Comparison of ENCODE assay signal across 13 mouse cellular contexts in the genomic region with DNA sequence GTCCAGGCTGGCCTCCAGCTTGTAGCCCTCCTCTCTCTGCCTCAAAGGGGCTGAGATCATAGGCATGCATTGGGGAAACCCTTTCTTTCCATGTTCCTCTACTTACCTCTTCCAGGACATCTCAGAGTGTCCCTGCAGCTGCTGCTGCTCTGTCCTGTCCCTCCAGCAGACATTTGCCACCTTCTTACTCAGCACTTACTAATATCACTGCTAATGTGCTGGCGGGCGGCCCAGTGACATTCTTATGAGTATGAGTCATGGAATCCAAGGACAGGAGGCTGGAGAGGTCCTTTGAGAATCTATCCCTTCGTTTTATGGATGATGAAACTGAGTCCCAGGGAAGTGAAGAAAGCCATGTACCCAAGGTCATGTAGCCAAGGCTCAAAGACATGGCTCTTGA. TPM values are rescaled to one million over a fixed set of nuclear protein-coding genes. Genes with fewer than 3 reads are reported as not detected.
A peak's percentile ranks its signal among the peaks of the same experiment; 100 is the strongest.
DNase-seq lines count a peak whose midpoint lies in the region; ATAC-seq and TF ChIP-seq lines count a peak whose summit lies in the region.
"Had no signal": no experiment of that assay in that cellular context is flagged by ENCODE, and none has a peak within 500 bp of the region (broad histone marks: within the 10 kb centered on the region; RNA-seq: fewer than 3 reads in every experiment).

No protein-coding gene starts in this region.

- 34% methylated on average over 3 of the region's 3 CpGs for WGBS in kidney, adult 2 months
- 50% methylated on average over 3 of the region's 3 CpGs for WGBS in kidney, embryonic 15.5 days
- WGBS in heart, embryonic 15.5 days, result 11% methylated on average over 3 of the region's 3 CpGs

- H3K36me3 ChIP-seq in kidney, adult 2 months (ENCODE audit: control insufficient read depth, insufficient read depth, low read length), result no peaks in the 10 kb centered on the region
- H3K36me3 ChIP-seq in kidney, embryonic 15.5 days, result no peaks in the 10 kb centered on the region
- no peaks in the 10 kb centered on the region for H3K36me3 ChIP-seq in heart, embryonic 15.5 days
- H3K36me3 ChIP-seq: embryonic facial prominence, embryonic 13.5 days; lung, embryonic 15.5 days had no signal

- TF ChIP-seq CTCF in kidney, adult 2 months (conservative IDR thresholded peaks at IDR 0.05; ENCODE audit: insufficient read depth, insufficient read length, low read depth, low read length), result no peak

- H3K9ac ChIP-seq in kidney, embryonic 15.5 days, result no peak overlapping the region
- no peak overlapping the region for H3K9ac ChIP-seq in heart, embryonic 15.5 days
- H3K9ac ChIP-seq: embryonic facial prominence, embryonic 13.5 days; forebrain, postnatal 0 days; lung, embryonic 15.5 days had no signal

- no peak for TF ChIP-seq POLR2A in kidney, adult 2 months (IDR thresholded peaks at IDR 0.05; ENCODE audit: low read depth, low read length)

- H3K9me3 ChIP-seq in kidney, embryonic 15.5 days (replicated peaks), result no peaks in the 10 kb centered on the region
- no peaks in the 10 kb centered on the region for H3K9me3 ChIP-seq in heart, embryonic 15.5 days (replicated peaks)
- H3K9me3 ChIP-seq: lung, embryonic 15.5 days had no signal

- DNase-seq in kidney, adult 2 months, result peak; percentile 26
- DNase-seq in adipocyte (ENCODE audit: low spot score), result peak; percentile 59
- peak; percentile 24 for DNase-seq in lung, postnatal 10 days
- DNase-seq in spleen, postnatal 14 days (ENCODE audit: low spot score in 2 of 2), result no peak
- DNase-seq in spleen, adult 18-20 months, result no peak
- DNase-seq: cerebellum, adult 18-20 months; forebrain, postnatal 0 days had no signal

- ATAC-seq in kidney, embryonic 15.5 days (replicated peaks; ENCODE audit: low FRiP score), result no peak
- peak; percentile 84 for ATAC-seq in heart, embryonic 15.5 days (replicated peaks; ENCODE audit: insufficient number of reproducible peaks, insufficient read depth, low FRiP score, low read depth)
- ATAC-seq in activated CD4-positive, CD25-positive, alpha-beta regulatory T cell, adult 4 months, result no peak
- ATAC-seq: forebrain, postnatal 0 days had no signal

- H3K4me2 ChIP-seq in kidney, embryonic 15.5 days, result no peak overlapping the region
- H3K4me2 ChIP-seq in heart, embryonic 15.5 days, result no peak overlapping the region
- H3K4me2 ChIP-seq: embryonic facial prominence, embryonic 13.5 days; lung, embryonic 15.5 days had no signal

- no peak overlapping the region for H3K27ac ChIP-seq in kidney, adult 2 months (ENCODE audit: insufficient read depth, low read depth, low read length)
- no peak overlapping the region for H3K27ac ChIP-seq in kidney, embryonic 15.5 days
- H3K27ac ChIP-seq in heart, embryonic 15.5 days, result no peak overlapping the region
- H3K27ac ChIP-seq: embryonic facial prominence, embryonic 13.5 days; lung, embryonic 15.5 days had no signal

- no peak overlapping the region for H3K4me3 ChIP-seq in kidney, adult 2 months (ENCODE audit: insufficient read depth, low read depth, low read length)
- no peak overlapping the region for H3K4me3 ChIP-seq in kidney, embryonic 15.5 days (replicated peaks)
- no peak overlapping the region for H3K4me3 ChIP-seq in heart, embryonic 15.5 days
- H3K4me3 ChIP-seq: embryonic facial prominence, embryonic 13.5 days; lung, embryonic 15.5 days had no signal

- no peaks in the 10 kb centered on the region for H3K4me1 ChIP-seq in kidney, adult 2 months (ENCODE audit: control insufficient read depth, insufficient read depth, low read length)
- no peaks in the 10 kb centered on the region for H3K4me1 ChIP-seq in kidney, embryonic 15.5 days
- H3K4me1 ChIP-seq in heart, embryonic 15.5 days (replicated peaks), result peaks cover 8% of the 10 kb centered on the region
- H3K4me1 ChIP-seq: embryonic facial prominence, embryonic 13.5 days; lung, embryonic 15.5 days had no signal

- H3K27me3 ChIP-seq in kidney, adult 2 months (replicated peaks; ENCODE audit: control insufficient read depth, insufficient read depth, low read length), result no peaks in the 10 kb centered on the region
- H3K27me3 ChIP-seq in kidney, embryonic 15.5 days, result peaks cover 8% of the 10 kb centered on the region; the same call in 1 of the 2 replicates
- H3K27me3 ChIP-seq in heart, embryonic 15.5 days, result peaks cover 3% of the 10 kb centered on the region; the same call in 1 of the 2 replicates
- H3K27me3 ChIP-seq: lung, embryonic 15.5 days had no signal

RNA-seq across cellular contexts. Expression of gene Pax2, which starts 47.0 kb away (rescaled TPM):
- polyA plus RNA-seq in kidney, adult 2 months (2012; rRNA removed), result 25.8 and 29.7 TPM in 2 replicates
- 34.6 and 36.9 TPM in 2 replicates for polyA plus RNA-seq in kidney, embryonic 15.5 days (2015; fragmentation: Nextera tagmentation; extraction: Ambion mirVana)
- not detected in 2 replicates for polyA plus RNA-seq in heart, embryonic 15.5 days (2015; fragmentation: Nextera tagmentation; extraction: Ambion mirVana)
- polyA plus RNA-seq in activated CD4-positive, CD25-positive, alpha-beta regulatory T cell, adult 4 months (2017; shearing (Covaris generic)), result not detected
- polyA plus RNA-seq: large intestine, adult 2 months had no signal

Comparison
In these comparisons a context has a peak if more than half of its experiments do, and no peak if none do; other contexts are left out.
1. DNase-seq: peak in kidney, adult 2 months (single experiment), adipocyte (single experiment) and lung, postnatal 10 days (single experiment); none in spleen, postnatal 14 days (0 of 2) and spleen, adult 18-20 months (0 of 2).
2. RNA of gene Pax2, which starts 47.0 kb away (polyA plus RNA-seq): 34.6 to 36.9 TPM in kidney, embryonic 15.5 days and 25.8 to 29.7 TPM in kidney, adult 2 months; not detected in heart, embryonic 15.5 days and not detected in activated CD4-positive, CD25-positive, alpha-beta regulatory T cell, adult 4 months; every median in the first group is over 10 times any median in the second.